Mouse (Mus musculus) heart, adult 2 months (tissue): ENCODE measurements around the gene Rnf220.

ENCODE experiments used
- CTCF ChIP-seq: fragments of 200-600 bp; IDR thresholded peaks from 2 replicates; pipeline ENCODE4 v1.8.1; 2022; ENCODE audit warnings: antibody characterized with exemption, mild to moderate bottlenecking, moderate library complexity
- POLR2A ChIP-seq: fragments of 200-500 bp; IDR thresholded peaks from 2 replicates; pipeline ENCODE4 v1.6.1; 2011; ENCODE audit warnings: mild to moderate bottlenecking, low read depth, low read length, control low read depth; ENCODE audit not compliant: insufficient read depth

GRCm38 (mm10) chr4:117407945-117408344, 88.9 kb downstream of the Rnf220 start:
- TF ChIP-seq CTCF (no peak), POLR2A (no peak)
